Mouse (Mus musculus) brain, adult 2 months (tissue): Measurements from ENCODE around the gene Sox6.
"Not testable (repeated sequence)": the region's sequence is repeated elsewhere in the genome, so short reads cannot be mapped to it uniquely, and the experiment has no call there.

Experiments
- DNase-seq: peaks from one replicate; pipeline ENCODE4 v3.0.0; 2011; ENCODE audit warnings: low read depth, low spot score

The Sox6 gene

GRCm38 (mm10) chr7:116038511-116038910 is at the start of gene Sox6:
Gene Sox6 (minus strand): TSS chr7:116038796.
- no peak for DNase-seq

GRCm38 (mm10) chr7:116084366-116084765 is 45.8 kb upstream of the Sox6 start, which contains the start of gene Gm4353:
Gene Gm4353 (minus strand): TSS chr7:116084635.
- not testable (repeated sequence) for DNase-seq

- DNase-seq = no peak
Observed at GRCm38 (mm10) chr7:116060739-116061138, 22.1 kb upstream of the Sox6 start.

DNA sequence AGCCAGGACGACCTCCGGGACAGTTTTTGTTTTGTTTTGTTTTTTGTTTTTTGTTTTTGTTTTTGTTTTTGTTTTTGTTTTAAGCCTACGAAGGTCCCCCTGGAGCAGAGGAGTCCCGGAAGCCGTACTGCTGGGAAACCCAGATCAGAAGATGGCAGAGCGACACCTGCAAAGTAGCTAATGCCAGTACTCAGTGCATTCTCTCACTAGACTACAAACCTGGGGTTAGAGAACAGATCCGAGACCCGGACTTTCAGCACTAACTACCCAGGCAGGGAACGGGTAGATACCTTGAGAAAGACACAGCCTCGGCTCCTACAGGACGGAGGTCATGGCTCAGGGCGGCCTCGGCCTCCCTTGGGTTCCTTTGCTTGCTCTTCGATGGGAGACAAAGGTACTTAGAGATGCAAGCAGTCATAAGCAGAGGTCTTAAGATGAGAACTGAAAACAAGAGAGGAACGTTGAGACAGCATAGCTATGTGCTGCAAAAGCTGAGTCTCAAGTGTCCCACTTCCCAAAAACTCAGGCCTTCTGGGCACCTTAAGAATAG is 1.9 kb upstream of the Sox6 start:
- no peak for DNase-seq

DNA sequence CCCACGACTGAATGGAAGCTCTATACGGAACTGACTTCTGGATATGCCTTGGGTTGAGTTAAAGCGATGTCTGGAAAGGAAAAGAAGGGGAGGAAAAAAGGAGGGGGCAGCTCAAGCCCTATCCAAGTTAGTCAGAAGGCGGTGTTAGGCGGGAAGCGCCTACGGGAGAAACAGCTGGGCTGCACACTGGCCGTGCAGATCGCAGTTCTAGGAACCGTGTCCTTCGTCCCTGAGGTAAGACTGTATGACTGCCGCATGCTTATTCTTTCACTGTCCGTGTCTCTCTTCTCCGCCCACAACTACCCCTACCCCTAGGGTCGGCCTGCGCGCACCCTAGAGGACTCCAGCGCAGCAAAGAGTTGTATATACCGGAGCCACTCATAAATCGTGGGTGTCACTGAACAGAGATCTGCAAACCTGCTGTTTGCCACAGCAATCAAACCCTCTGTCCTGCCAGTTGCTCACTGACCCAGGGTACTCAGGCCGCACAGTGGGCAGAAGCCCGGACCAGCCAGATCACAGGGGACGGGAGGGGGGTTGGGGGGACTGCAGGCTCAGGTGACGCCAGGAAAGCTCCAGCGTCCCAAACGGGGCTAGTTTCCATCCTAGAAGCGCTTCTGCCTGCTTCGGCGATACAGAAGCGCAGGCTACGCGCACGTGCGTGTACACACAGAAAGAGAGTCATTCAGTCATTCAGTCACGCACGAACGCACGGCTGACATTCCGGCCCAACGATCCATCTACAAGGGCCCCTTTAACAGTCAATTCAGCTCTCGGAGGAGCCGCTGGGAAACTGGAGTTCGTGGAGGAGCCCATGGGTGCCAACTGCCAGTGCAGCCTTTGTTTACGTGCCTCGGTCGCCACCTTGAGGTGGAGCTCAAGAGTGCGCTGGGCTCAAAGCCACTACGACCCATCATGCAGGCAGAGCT is 1.2 kb upstream of the Sox6 start:
- peak; percentile 91 for DNase-seq

- no peak for DNase-seq
Observed at GRCm38 (mm10) chr7:116039196-116039537, 571 bp upstream of the Sox6 start, which contains the start of gene 1110004F10Rik. Gene 1110004F10Rik (plus strand): TSS chr7:116039397.

DNA sequence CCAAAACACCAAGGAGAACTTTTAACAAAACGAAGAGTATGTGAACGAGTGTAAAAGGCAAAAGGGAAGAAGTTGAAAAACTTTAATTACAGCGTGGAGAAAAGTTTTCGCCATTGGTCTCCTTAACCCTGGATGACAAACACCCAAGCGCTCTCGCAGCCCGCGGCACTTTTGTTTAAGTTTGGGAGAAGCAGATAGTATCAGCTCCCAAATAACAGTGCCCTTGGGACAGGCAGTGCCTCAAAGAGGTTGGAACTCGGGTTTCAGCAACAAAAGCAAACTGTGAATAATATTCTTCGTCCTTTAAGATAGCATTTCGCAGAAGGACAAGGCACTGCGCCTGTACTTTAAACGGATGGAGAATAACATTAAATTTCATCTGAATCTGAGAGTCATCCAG is 572 bp downstream of the Sox6 start:
- no peak for DNase-seq

- no peak for DNase-seq
Observed at GRCm38 (mm10) chr7:116036591-116037555, 1.7 kb downstream of the Sox6 start.

DNA sequence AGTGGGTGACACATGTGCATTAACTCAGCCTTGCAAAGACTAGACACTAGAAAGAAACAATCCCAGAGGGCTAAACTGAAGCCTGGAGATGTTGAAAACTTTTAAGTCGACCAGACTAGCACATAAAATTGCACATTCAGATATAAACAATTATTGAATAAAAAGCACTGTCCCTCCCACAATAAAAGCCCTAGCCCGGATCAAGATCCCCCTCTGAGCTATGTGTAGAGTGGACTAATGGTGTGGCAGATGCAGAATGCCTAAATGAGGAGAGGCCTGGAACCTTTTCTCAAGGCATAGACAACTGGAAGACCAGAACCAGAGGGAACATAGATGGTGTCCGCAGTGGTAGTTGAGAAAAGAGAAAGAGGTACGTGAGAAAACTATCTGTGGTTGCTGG is 3.1 kb downstream of the Sox6 start:
- DNase-seq = no peak

DNA sequence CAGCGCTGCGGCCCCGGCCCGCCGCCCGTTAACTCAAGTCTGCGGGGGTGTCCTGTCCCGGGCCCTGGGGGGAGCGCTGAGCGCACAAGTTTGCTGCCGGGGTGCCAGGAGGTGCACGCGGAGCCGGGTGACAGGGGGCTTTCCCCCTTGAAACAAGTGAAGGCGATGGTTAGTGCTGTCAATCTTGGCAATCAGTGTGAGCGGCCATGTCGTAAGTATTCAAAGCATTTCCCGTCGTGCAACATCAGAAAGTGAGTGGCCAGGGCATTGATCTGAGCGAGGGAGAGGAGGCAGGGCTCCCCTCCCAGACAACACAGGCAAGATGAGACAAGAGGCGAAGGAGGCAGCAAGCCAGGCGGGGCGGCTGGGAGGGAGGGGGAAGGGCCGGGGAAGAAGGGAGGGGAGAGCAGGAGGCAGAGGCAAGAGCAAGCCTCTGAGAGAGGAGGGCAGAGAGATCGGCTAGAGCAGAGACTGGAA is 4.3 kb downstream of the Sox6 start:
- DNase-seq = peak; percentile 31

- no peak for DNase-seq
Observed at GRCm38 (mm10) chr7:116033371-116034241, 5.0 kb downstream of the Sox6 start.

- peak; percentile 85 for DNase-seq
Observed at GRCm38 (mm10) chr7:116032596-116033307, 5.8 kb downstream of the Sox6 start.

- no peak for DNase-seq
Observed at GRCm38 (mm10) chr7:116031718-116032595, 6.6 kb downstream of the Sox6 start.

- no peak for DNase-seq
Observed at GRCm38 (mm10) chr7:116031388-116031717, 7.2 kb downstream of the Sox6 start.

DNA sequence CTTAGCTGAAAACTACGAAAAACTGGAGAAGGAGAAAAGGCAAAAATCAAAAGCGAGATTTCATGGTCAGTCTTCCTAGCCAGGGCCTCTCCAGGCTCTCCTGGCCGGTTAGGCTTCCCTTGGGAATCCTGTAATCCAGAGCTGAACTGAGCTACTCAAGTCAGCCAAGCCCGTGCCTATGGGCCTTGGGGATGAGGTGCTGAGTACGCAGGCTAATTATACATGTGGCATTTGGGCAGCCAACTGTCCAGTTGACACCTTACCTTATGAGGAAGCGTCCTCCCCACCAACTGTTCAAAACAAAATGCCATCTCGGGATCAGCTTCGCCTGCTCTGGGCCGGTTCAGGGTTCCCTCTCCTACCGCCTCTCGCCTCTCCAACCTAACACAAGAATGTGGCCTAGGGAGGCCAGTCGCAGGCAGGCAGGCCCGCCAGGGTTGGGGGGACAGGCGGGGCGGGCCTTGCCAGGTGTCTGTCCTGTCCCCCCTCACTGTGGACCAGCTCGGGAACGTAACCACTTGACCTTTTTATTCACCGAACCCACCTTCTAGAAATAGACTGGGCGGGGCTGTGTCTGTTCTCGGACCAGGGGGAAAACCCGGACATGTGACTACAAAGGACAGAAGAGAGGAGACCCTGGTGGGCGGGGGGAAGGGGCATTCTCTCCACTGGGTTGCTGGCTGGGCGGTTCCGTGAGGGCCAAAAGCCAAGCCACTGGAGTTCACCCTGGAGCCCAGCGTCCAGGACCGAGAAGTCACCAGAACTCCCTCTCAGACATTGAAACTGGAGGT is 7.8 kb downstream of the Sox6 start:
- DNase-seq = no peak

- no peak for DNase-seq
Observed at GRCm38 (mm10) chr7:116029991-116030390, 8.6 kb downstream of the Sox6 start.

GRCm38 (mm10) chr7:116002726-116003125 is 35.9 kb downstream of the Sox6 start:
- no peak for DNase-seq

- DNase-seq = no peak
Observed at GRCm38 (mm10) chr7:115988109-115988779, 50.4 kb downstream of the Sox6 start.
